Mouse (Mus musculus) small intestine, adult 2 months (tissue): ENCODE measurements around the gene Dock8.

Experiments used
- CTCF ChIP-seq: fragments of 200-500 bp; IDR thresholded peaks from 2 replicates; pipeline ENCODE4 v1.5.1; 2012; ENCODE audit warnings: low read depth, mild to moderate bottlenecking, control low read depth, inconsistent platforms, low read length, moderate library complexity, mixed read lengths; ENCODE audit not compliant: insufficient replicate concordance, insufficient read length; ENCODE audit errors: extremely low read depth
- POLR2A ChIP-seq: fragments of 200-500 bp; IDR thresholded peaks from 2 replicates; pipeline ENCODE4 v1.6.1; 2012; ENCODE audit warnings: low read depth, mild to moderate bottlenecking, control low read depth, inconsistent platforms, low read length, moderate library complexity

DNA sequence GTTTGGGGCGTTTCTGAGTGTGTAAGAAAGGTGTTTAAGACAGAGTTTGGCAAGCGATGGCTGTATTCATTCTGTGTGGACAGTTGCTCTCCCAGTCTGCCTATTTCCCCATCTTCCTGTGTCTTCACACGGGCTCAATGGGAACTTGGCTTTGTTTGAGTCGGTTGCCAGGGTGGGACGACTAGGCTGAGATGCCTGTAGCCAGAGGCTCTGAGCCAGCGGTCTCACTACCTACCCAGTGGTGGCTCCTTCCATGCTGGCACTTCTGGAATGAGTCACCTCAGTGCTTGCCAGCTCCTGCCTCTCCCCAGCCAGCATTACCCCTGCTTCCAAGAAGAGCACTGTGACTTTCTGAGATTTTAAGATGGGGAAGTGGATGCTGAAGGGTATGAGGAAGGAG is 75.4 kb downstream of the Dock8 start:
- TF ChIP-seq POLR2A (no peak), CTCF (no peak)
